Mouse (Mus musculus) bone marrow, adult 2 months (tissue): ENCODE results near the gene Camta2.

Experiments
- CTCF ChIP-seq: fragments of 200-500 bp; IDR thresholded peaks from 2 replicates; pipeline ENCODE4 v1.5.1; 2011; ENCODE audit warnings: low read length, control low read depth; ENCODE audit not compliant: control insufficient read depth, insufficient read depth
- POLR2A ChIP-seq: fragments of 200-500 bp; IDR thresholded peaks from 2 replicates; pipeline ENCODE4 v1.6.1; 2011; ENCODE audit warnings: low read depth, mild to moderate bottlenecking, control low read depth, low read length, borderline replicate concordance; ENCODE audit not compliant: control insufficient read depth

DNA sequence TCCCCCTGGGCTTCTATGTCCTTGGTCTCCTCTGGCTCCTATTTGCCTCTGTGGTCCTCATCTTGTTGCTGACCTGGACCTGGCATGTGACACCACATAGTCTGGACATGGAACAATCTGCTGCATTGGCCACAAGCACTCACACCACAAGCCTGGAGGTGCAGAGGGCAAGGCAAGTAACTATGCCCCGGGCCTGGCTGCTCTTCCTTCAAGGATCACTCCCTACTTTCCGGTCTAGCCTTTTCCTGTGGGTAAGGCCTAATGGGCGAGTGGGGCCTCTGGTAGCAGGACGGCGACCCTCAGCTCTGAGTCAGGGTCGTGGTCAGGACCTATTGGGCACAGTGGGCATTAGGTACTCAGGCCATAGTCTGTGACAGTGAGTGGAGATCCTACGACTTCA lies 46.7 kb downstream of the Camta2 start:
- no peak for TF ChIP-seq POLR2A
- no peak for TF ChIP-seq CTCF
